ENCODE assay signal across 7 mouse cellular contexts in the genomic region with DNA sequence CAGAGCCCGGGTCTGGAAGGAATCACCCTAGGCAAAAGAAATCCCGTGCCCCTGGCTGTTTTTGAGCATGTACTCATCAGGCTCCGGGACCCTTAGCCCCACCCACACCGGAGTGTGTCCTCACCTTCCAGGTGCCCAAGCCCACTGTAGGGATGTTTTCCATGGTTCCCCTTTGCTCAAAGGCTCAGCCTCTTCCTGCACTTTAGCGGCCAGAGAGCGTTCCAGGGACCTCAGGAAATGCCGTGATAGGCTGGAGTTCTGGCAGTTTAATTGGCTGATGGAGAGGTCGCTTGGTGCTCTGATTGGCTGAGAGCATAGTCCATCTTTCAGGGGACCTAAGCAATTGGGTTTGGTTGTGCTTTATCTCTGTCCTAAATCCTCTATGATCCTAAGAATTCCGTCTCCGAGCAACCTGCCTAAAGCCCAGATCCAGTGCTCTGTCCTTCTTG. TPM values are rescaled to one million over a fixed set of nuclear protein-coding genes. Genes with fewer than 3 reads are reported as not detected.
DNase-seq lines count a peak whose midpoint lies in the region; ATAC-seq lines count a peak whose summit lies in the region.

A gene (minus strand): TSS at position 214 of the 449 bp plus-strand sequence.

- no peaks in the 10 kb centered on the region for H3K27me3 ChIP-seq in embryonic facial prominence, embryonic 12.5 days
- H3K27me3 ChIP-seq in limb, embryonic 11.5 days (ENCODE audit: control insufficient read depth, insufficient read depth, low read length): no peaks in the 10 kb centered on the region
- H3K27me3 ChIP-seq in midbrain, embryonic 14.5 days (ENCODE audit: control insufficient read depth, insufficient read depth, low read length): no peaks in the 10 kb centered on the region

- H3K27ac ChIP-seq in embryonic facial prominence, embryonic 12.5 days: peak within 1 kb of the TSS; percentile 36; the same call in 1 of the 2 replicates
- H3K27ac ChIP-seq in limb, embryonic 11.5 days (replicated peaks; ENCODE audit: low read depth, low read length): no peak within 1 kb of the TSS
- peak within 1 kb of the TSS; percentile 73 for H3K27ac ChIP-seq in midbrain, embryonic 14.5 days (replicated peaks; ENCODE audit: low read depth, low read length)

- WGBS in embryonic facial prominence, embryonic 12.5 days: 4% methylated on average over 10 of the region's 10 CpGs
- 4% methylated on average over 10 of the region's 10 CpGs for WGBS in limb, embryonic 11.5 days
- 8% methylated on average over 10 of the region's 10 CpGs for WGBS in midbrain, embryonic 14.5 days

- H3K36me3 ChIP-seq in embryonic facial prominence, embryonic 12.5 days: no peaks in the 10 kb centered on the region
- no peaks in the 10 kb centered on the region for H3K36me3 ChIP-seq in limb, embryonic 11.5 days (ENCODE audit: control insufficient read depth, insufficient read depth, low read length)
- H3K36me3 ChIP-seq in midbrain, embryonic 14.5 days (ENCODE audit: control insufficient read depth, insufficient read depth, low read length): no peaks in the 10 kb centered on the region

- no peaks in the 10 kb centered on the region for H3K4me1 ChIP-seq in embryonic facial prominence, embryonic 12.5 days
- H3K4me1 ChIP-seq in limb, embryonic 11.5 days (ENCODE audit: control insufficient read depth, insufficient read depth, low read length): no peaks in the 10 kb centered on the region
- no peaks in the 10 kb centered on the region for H3K4me1 ChIP-seq in midbrain, embryonic 14.5 days (ENCODE audit: control insufficient read depth, insufficient read depth, low read length)

- peak within 1 kb of the TSS; percentile 60 for H3K4me2 ChIP-seq in embryonic facial prominence, embryonic 12.5 days (replicated peaks)
- H3K4me2 ChIP-seq in limb, embryonic 11.5 days (ENCODE audit: low read depth, severe bottlenecking): peak within 1 kb of the TSS; percentile 58
- H3K4me2 ChIP-seq in midbrain, embryonic 14.5 days (ENCODE audit: low read length): peak within 1 kb of the TSS; percentile 70

- no peaks in the 10 kb centered on the region for H3K9me3 ChIP-seq in embryonic facial prominence, embryonic 12.5 days
- H3K9me3 ChIP-seq in limb, embryonic 11.5 days (ENCODE audit: control insufficient read depth, low read length): no peaks in the 10 kb centered on the region
- no peaks in the 10 kb centered on the region for H3K9me3 ChIP-seq in midbrain, embryonic 14.5 days (ENCODE audit: control insufficient read depth, low read length)

- peak; percentile 79 for DNase-seq in adrenal gland, postnatal 25 days
- peak; percentile 100 for DNase-seq in heart, adult 11 months
- peak; percentile 89 for DNase-seq in kidney, adult 18-20 months
- DNase-seq in limb, embryonic 11.5 days (ENCODE audit: low spot score): peak; percentile 84
- peak; percentile 94 for DNase-seq in midbrain, embryonic 14.5 days
- DNase-seq in spleen, adult 18-20 months: peak; percentile 46

- H3K9ac ChIP-seq in embryonic facial prominence, embryonic 12.5 days: peak within 1 kb of the TSS; percentile 59
- H3K9ac ChIP-seq in limb, embryonic 11.5 days (ENCODE audit: low read length): peak within 1 kb of the TSS; percentile 49
- H3K9ac ChIP-seq in midbrain, embryonic 14.5 days (replicated peaks; ENCODE audit: low read length): peak within 1 kb of the TSS; percentile 67

- peak; percentile 100 for ATAC-seq in embryonic facial prominence, embryonic 12.5 days (ENCODE audit: insufficient number of reproducible peaks, insufficient read depth, low FRiP score, low TSS enrichment)
- peak; percentile 99 for ATAC-seq in limb, embryonic 11.5 days (ENCODE audit: insufficient number of reproducible peaks, low FRiP score, low TSS enrichment, low read depth)
- ATAC-seq in midbrain, embryonic 14.5 days (ENCODE audit: low FRiP score, low TSS enrichment): peak; percentile 100

- H3K4me3 ChIP-seq in embryonic facial prominence, embryonic 12.5 days: peak within 1 kb of the TSS; percentile 57
- peak within 1 kb of the TSS; percentile 50 for H3K4me3 ChIP-seq in limb, embryonic 11.5 days (ENCODE audit: low read depth, low read length)
- H3K4me3 ChIP-seq in midbrain, embryonic 14.5 days (replicated peaks; ENCODE audit: low read depth, low read length): peak within 1 kb of the TSS; percentile 63

RNA-seq across cellular contexts. Expression of the gene that starts here (rescaled TPM):
- 34.4 and 35.2 TPM in 2 replicates for total RNA-seq in adrenal gland, postnatal 25 days (2021)
- 45.0 and 45.6 TPM in 2 replicates for polyA plus RNA-seq in embryonic facial prominence, embryonic 12.5 days (2016; fragmentation: Nextera tagmentation; extraction: Ambion mirVana)
- polyA plus RNA-seq in limb, embryonic 11.5 days (2014; fragmentation: Nextera tagmentation; extraction: Ambion mirVana): 33.3 and 34.2 TPM in 2 replicates
- 37.1 and 46.1 TPM in 2 replicates for polyA plus RNA-seq in midbrain, embryonic 14.5 days (2014; fragmentation: Nextera tagmentation; extraction: Ambion mirVana)

Comparison
In these comparisons a context has a peak if more than half of its experiments do, and no peak if none do; other contexts are left out.
1. DNase-seq: peak in every context shown above with its lines; median percentile 100 in heart, adult 11 months; 94 in midbrain, embryonic 14.5 days; 89 in kidney, adult 18-20 months; 84 in limb, embryonic 11.5 days; 79 in adrenal gland, postnatal 25 days; 46 in spleen, adult 18-20 months.